ENCODE assay signal across 19 mouse cellular contexts in the genomic region with DNA sequence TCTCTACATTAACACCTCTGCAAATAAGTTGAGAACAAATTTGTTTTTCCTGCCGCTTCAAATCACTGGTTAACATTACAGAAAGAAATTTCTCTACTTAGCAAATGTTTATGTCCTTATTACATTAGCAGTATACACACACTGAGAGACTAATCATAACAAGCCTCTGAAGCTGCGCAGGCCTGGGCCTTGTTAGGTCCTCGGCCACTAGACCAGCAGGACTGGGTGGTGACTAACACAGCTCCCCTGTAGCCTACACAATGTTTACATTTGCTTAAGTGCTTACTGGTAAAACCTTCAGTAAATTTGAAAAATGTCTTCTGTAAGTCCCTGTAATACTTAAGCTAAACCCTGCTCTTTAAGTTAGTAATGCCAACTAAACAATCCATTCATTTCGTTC.
"Had no signal": no experiment of that assay in that cellular context is flagged by ENCODE, and none has a peak within 500 bp of the region (broad histone marks: within the 10 kb centered on the region; RNA-seq: fewer than 3 reads in every experiment).

No protein-coding gene starts in this region.

- H3K36me3 ChIP-seq: liver, embryonic 13.5 days; liver, embryonic 15.5 days; lung, embryonic 15.5 days; midbrain, embryonic 13.5 days; midbrain, embryonic 15.5 days; neural tube, embryonic 13.5 days; neural tube, embryonic 15.5 days had no signal

- H3K9me3 ChIP-seq: liver, embryonic 13.5 days; liver, embryonic 15.5 days; lung, embryonic 15.5 days; megakaryocyte, embryonic 14.5 days; midbrain, embryonic 13.5 days; midbrain, embryonic 15.5 days; neural tube, embryonic 13.5 days; neural tube, embryonic 15.5 days had no signal

- H3K27ac ChIP-seq: liver, embryonic 13.5 days; liver, embryonic 15.5 days; lung, embryonic 15.5 days; macrophage; midbrain, embryonic 13.5 days; midbrain, embryonic 15.5 days; neural tube, embryonic 13.5 days; neural tube, embryonic 15.5 days had no signal

- H3K4me1 ChIP-seq: liver, embryonic 13.5 days had no signal

- H3K27me3 ChIP-seq: liver, embryonic 13.5 days; liver, embryonic 15.5 days; lung, embryonic 15.5 days; megakaryocyte, embryonic 14.5 days; midbrain, embryonic 13.5 days; midbrain, embryonic 15.5 days; neural tube, embryonic 13.5 days; neural tube, embryonic 15.5 days had no signal

- H3K4me3 ChIP-seq: liver, embryonic 13.5 days; liver, embryonic 15.5 days; lung, embryonic 15.5 days; megakaryocyte, embryonic 14.5 days; midbrain, embryonic 13.5 days; midbrain, embryonic 15.5 days; neural tube, embryonic 13.5 days; neural tube, embryonic 15.5 days had no signal

- H3K4me2 ChIP-seq: liver, embryonic 11.5 days; liver, embryonic 13.5 days; liver, embryonic 15.5 days; lung, embryonic 15.5 days; midbrain, embryonic 11.5 days; midbrain, embryonic 13.5 days; midbrain, embryonic 15.5 days; neural tube, embryonic 13.5 days; neural tube, embryonic 15.5 days had no signal

- DNase-seq: liver; liver, embryonic 13.5 days; liver, postnatal 0 days; lung, adult 2 months; lung, postnatal 10 days; retina, postnatal 1 day; right cerebral cortex, adult 18-20 months; thymus, postnatal 25 days; thymus, postnatal 4 days had no signal

- H3K9ac ChIP-seq: liver, embryonic 13.5 days; liver, embryonic 15.5 days; liver, postnatal 0 days; lung, embryonic 15.5 days; midbrain, embryonic 13.5 days; midbrain, embryonic 15.5 days; neural tube, embryonic 13.5 days; neural tube, embryonic 15.5 days had no signal

- ATAC-seq: liver, postnatal 0 days; midbrain, embryonic 13.5 days; midbrain, embryonic 15.5 days had no signal
